Mouse (Mus musculus) midbrain, embryonic 14.5 days (tissue): ENCODE measurements around the gene Ccl26. TPM values are rescaled to one million over a fixed set of nuclear protein-coding genes. Genes with fewer than 3 reads are reported as not detected.

ENCODE experiments used
- ATAC-seq: fragments of 200-750 bp; cut with Nextera tagmentation; 2 replicates; pipeline ENCODE4 v1.8.0; 2017; ENCODE audit warnings: moderate number of reproducible peaks, moderate library complexity; ENCODE audit not compliant: low FRiP score, low TSS enrichment
- DNase-seq: peaks from one replicate; pipeline ENCODE4 v3.0.0-alpha.2; 2015
- H3K27ac ChIP-seq: fragments of 300-500 bp; sonication (generic); replicated peaks from 2 replicates; pipeline ENCODE4 v1.5.1; 2014; ENCODE audit warnings: mild to moderate bottlenecking, low read depth, low read length, moderate library complexity
- H3K27me3 ChIP-seq: fragments of 300-500 bp; sonication (generic); 2 replicates; pipeline ENCODE4 v1.6.1; 2014; ENCODE audit warnings: low read length, control low read depth, mixed read lengths; ENCODE audit not compliant: control insufficient read depth, insufficient read depth
- H3K36me3 ChIP-seq: fragments of 300-500 bp; sonication (generic); 2 replicates; pipeline ENCODE4 v1.6.1; 2014; ENCODE audit warnings: low read length, control low read depth; ENCODE audit not compliant: control insufficient read depth, insufficient read depth
- H3K4me1 ChIP-seq: fragments of 300-500 bp; sonication (generic); 2 replicates; pipeline ENCODE4 v1.6.1; 2014; ENCODE audit warnings: mild to moderate bottlenecking, antibody characterized with exemption, low read length, control low read depth; ENCODE audit not compliant: control insufficient read depth, insufficient read depth
- H3K4me2 ChIP-seq: fragments of 300-500 bp; sonication (generic); 2 replicates; pipeline ENCODE4 v1.6.1; 2014; ENCODE audit warnings: mild to moderate bottlenecking, low read length, moderate library complexity
- H3K4me3 ChIP-seq: fragments of 300-500 bp; sonication (generic); replicated peaks from 2 replicates; pipeline ENCODE4 v1.5.1; 2014; ENCODE audit warnings: low read depth, low read length
- H3K9ac ChIP-seq: fragments of 300-500 bp; sonication (generic); replicated peaks from 2 replicates; pipeline ENCODE4 v1.6.1; 2014; ENCODE audit warnings: mild to moderate bottlenecking, low read length, moderate library complexity
- H3K9me3 ChIP-seq: fragments of 300-500 bp; sonication (generic); 2 replicates; pipeline ENCODE4 v1.6.1; 2016; ENCODE audit warnings: low read length, control low read depth, mixed read lengths; ENCODE audit not compliant: control insufficient read depth
- WGBS: fragments of 180-500 bp; shearing (Covaris S2); extraction: QIAGEN DNeasy Blood & Tissue Kit; methylation state at CpG from one replicate; pipeline ENCODE4 v1.1.7; 2014; 5-methylcytosine and 5-hydroxymethylcytosine counted together
- polyA plus RNA-seq: library from polyadenylated mRNA; unstranded; fragments of >200 nt; fragmentation: Nextera tagmentation; extraction: Ambion mirVana; gene quantifications from 2 replicates; pipeline ENCODE4 v1.2.1, GENCODE M21; 2014

Ccl26 gene
- polyA plus RNA-seq, 1 experiment from 2014 or later: not detected

GRCm38 (mm10) chr5:135550910-135551309, 12.5 kb downstream of the Ccl26 start:
- peak; percentile 59 for DNase-seq
- 31% methylated on average over 3 of the region's 3 CpGs for WGBS
- H3K4me2 ChIP-seq: no peak overlapping the region

GRCm38 (mm10) chr5:135547990-135548389, 15.4 kb downstream of the Ccl26 start:
- Histone ChIP-seq H3K4me2 (no peak overlapping the region), H3K9ac (no peak overlapping the region), H3K4me3 (no peak overlapping the region), H3K27ac (no peak overlapping the region), H3K9me3 (no peaks in the 10 kb centered on the region), H3K27me3 (no peaks in the 10 kb centered on the region), H3K4me1 (peaks cover 9% of the 10 kb centered on the region), H3K36me3 (no peaks in the 10 kb centered on the region)
- no peak for DNase-seq
- WGBS: 85% methylated on average over 2 of the region's 2 CpGs
- ATAC-seq: no peak

More at GRCm38 (mm10) chr5:135550910-135551309, 12.5 kb downstream of the Ccl26 start:
- no peak for ATAC-seq
- Histone ChIP-seq H3K4me1 (no peaks in the 10 kb centered on the region), H3K36me3 (no peaks in the 10 kb centered on the region), H3K4me3 (no peak overlapping the region), H3K27ac (no peak overlapping the region), H3K9me3 (no peaks in the 10 kb centered on the region), H3K9ac (no peak overlapping the region), H3K27me3 (no peaks in the 10 kb centered on the region)

- Histone ChIP-seq H3K4me2 (peak within 1 kb of the TSS; percentile 97), H3K4me3 (peak within 1 kb of the TSS; percentile 68), H3K9ac (peak within 1 kb of the TSS; percentile 72), H3K9me3 (no peaks in the 10 kb centered on the region), H3K27ac (peak within 1 kb of the TSS; percentile 61), H3K36me3 (no peaks in the 10 kb centered on the region), H3K27me3 (no peaks in the 10 kb centered on the region), H3K4me1 (peaks cover 9% of the 10 kb centered on the region)
- under 1% methylated on average over 46 of the region's 46 CpGs for WGBS
- peak; percentile 98 for DNase-seq
- peak; percentile 99 for ATAC-seq
Observed at GRCm38 (mm10) chr5:135544865-135545797, 18.2 kb downstream of the Ccl26 start, which contains the start of gene Hip1. TSS of gene Hip1 (minus strand) at chr5:135545120.

- Histone ChIP-seq H3K27me3 (no peaks in the 10 kb centered on the region), H3K9me3 (no peaks in the 10 kb centered on the region), H3K4me1 (peaks cover 9% of the 10 kb centered on the region), H3K4me3 (peak overlapping the region; percentile 68), H3K9ac (peak overlapping the region; percentile 72; the same call in 1 of the 2 replicates), H3K36me3 (no peaks in the 10 kb centered on the region), H3K4me2 (peak overlapping the region; percentile 97), H3K27ac (no peak overlapping the region)
- ATAC-seq: no peak
- peak; percentile 44 for DNase-seq
- WGBS: 2% methylated on average over 15 of the region's 15 CpGs
Observed at GRCm38 (mm10) chr5:135544032-135544558, 19.3 kb downstream of the Ccl26 start.

- Histone ChIP-seq H3K27me3 (no peaks in the 10 kb centered on the region), H3K9ac (no peak overlapping the region), H3K4me3 (no peak overlapping the region), H3K9me3 (no peaks in the 10 kb centered on the region), H3K4me2 (no peak overlapping the region), H3K27ac (no peak overlapping the region), H3K36me3 (no peaks in the 10 kb centered on the region), H3K4me1 (no peaks in the 10 kb centered on the region)
- no peak for ATAC-seq
- WGBS: 83% methylated on average over 10 of the region's 10 CpGs
- no peak for DNase-seq
Observed at GRCm38 (mm10) chr5:135537794-135538214, 25.6 kb downstream of the Ccl26 start.

- WGBS: 83% methylated on average over 4 of the region's 4 CpGs
- H3K9ac ChIP-seq: no peak overlapping the region
- H3K4me3 ChIP-seq: no peak overlapping the region
- H3K4me2 ChIP-seq: no peak overlapping the region
- no peak for ATAC-seq
- no peaks in the 10 kb centered on the region for H3K27me3 ChIP-seq
- H3K9me3 ChIP-seq: no peaks in the 10 kb centered on the region
- no peaks in the 10 kb centered on the region for H3K36me3 ChIP-seq
- no peaks in the 10 kb centered on the region for H3K4me1 ChIP-seq
- no peak for DNase-seq
- no peak overlapping the region for H3K27ac ChIP-seq
Observed at GRCm38 (mm10) chr5:135537326-135537725, 26.0 kb downstream of the Ccl26 start.

- Histone ChIP-seq H3K9me3 (no peaks in the 10 kb centered on the region), H3K4me3 (no peak overlapping the region), H3K36me3 (no peaks in the 10 kb centered on the region), H3K4me2 (no peak overlapping the region), H3K4me1 (no peaks in the 10 kb centered on the region), H3K27me3 (no peaks in the 10 kb centered on the region), H3K27ac (no peak overlapping the region), H3K9ac (no peak overlapping the region)
- ATAC-seq (no peak), DNase-seq (no peak)
Observed at GRCm38 (mm10) chr5:135535867-135536266, 27.5 kb downstream of the Ccl26 start.

- WGBS: 83% methylated on average over 10 of the region's 10 CpGs
- Histone ChIP-seq H3K36me3 (no peaks in the 10 kb centered on the region), H3K4me1 (no peaks in the 10 kb centered on the region), H3K27me3 (no peaks in the 10 kb centered on the region), H3K4me3 (no peak overlapping the region), H3K9me3 (no peaks in the 10 kb centered on the region), H3K4me2 (no peak overlapping the region), H3K9ac (0 out of 2 replicates have a peak overlapping the region, but pooled peaks have one; percentile 20), H3K27ac (no peak overlapping the region)
- DNase-seq: no peak
- ATAC-seq: no peak
Observed at GRCm38 (mm10) chr5:135533431-135533830, 29.9 kb downstream of the Ccl26 start.
